Mouse (Mus musculus): ENCODE measurements around the gene Larp1b. TPM values are rescaled to one million over a fixed set of nuclear protein-coding genes. Genes with fewer than 3 reads are reported as not detected.

Gene Larp1b
- 28.1 TPM for polyA plus RNA-seq (2015; fragmentation: Illumina TruSeq; extraction: RNeasy Lipid Tissue Mini Kit (QIAGEN cat#74804); ENCODE audit: insufficient read depth, low replicate concordance)

DNA sequence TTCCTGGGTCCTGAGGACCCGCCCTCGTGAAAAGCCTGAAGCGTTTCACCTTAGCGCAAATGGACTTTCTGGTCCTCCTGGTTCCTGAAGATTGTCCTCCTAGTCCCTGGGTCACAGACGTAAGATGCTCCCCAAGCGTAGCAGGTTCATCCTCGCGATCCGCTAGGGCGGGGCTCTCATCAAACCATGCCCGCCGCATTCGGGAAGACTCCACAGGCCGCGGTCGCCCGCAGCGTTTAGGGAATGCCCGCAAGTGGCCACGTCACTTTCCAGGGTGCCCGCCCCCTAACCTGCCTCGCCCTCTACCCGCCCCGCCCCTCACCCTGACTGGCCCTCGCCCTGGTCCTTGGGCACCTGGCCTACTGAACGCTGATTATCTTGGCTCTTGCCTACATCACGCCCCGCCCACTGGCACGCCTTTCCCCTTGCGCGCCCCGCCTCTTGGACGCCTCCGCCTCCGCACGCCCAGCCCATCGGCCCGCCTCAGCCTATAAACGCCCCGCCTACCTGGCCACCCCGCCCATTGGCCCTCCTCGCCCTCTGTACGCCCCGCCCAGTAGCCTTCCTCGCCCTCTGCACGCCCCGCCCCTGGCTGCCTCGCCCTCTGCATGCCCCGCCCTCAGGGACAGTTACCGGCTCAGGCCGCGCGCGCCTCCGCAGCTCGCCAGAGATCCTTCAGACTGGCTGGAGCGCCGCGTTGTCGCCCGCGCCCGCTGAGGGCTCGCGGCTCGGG is at the start of gene Larp1b:
Larp1b (plus strand) TSS at position 659 of the 733 bp plus-strand sequence.

DNA sequence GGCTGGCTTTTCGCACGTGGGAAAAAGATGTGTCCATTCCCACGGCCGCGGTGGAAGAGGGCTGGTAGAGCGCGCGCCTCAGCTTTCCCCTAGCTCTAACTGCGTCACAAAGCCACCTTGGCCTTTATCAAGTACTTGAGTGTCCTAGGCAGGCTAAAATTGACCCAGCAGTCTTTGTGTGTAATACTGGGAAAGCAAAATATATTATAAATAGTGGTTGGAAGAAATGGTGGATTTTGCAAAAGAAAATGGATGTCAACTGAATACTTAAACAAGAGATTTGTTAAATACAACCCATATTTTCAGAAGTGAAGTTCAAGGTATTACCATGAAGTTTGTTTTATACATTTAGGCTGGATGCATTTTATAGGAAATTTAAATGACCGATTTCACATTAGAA is 47.2 kb upstream of the Larp1b start, which contains the start of gene 1700034I23Rik:
1700034I23Rik (minus strand) TSS at position 101 of the 400 bp plus-strand sequence.

DNA sequence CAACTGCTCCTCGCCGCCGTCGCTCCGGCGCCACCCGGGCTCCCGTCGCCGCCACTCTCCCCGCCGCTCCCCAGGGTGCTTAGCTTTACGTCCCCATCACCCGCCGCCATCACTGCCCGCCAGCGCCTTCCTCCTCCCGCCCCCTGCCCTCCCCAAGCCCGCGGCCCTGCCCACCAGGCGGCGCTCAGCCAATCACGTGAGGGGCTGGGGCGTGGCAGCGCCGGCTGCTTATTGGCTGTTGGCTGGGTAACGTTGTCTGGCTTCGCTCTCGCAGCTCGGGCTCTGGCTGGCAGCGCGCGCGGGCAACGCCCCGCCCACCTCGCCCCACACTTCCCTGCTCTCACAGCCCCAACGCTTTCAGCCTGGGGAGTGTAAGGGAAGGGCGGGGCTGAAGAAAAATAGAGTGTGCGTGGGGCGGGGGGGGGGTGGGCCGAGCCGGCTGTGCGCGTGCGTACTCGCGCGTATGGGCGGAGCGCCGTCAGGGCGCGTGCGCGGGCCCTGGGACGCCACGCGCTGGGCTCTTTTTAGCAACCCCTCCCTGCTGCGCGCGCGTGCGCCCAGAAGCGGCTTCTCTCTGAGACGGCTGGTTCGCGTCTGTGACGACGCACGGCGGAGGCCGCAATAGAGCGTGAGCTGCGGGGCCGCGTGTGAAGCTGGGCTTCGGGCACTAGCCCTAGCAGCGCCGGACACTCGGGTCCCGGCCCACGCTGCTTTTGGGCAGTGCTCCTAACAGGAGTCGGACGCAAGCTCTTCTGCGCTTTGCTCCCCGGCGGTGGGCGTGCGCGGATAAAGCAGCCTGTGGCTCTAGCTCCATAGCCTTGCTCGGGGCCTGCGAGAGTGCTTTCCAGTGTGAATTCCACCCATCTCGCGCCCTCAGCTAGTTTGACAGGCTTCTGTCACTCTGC is 133.5 kb downstream of the Larp1b start, which contains the start of gene Pgrmc2:
Pgrmc2 (minus strand) TSS at position 162 of the 905 bp plus-strand sequence.

Other genes starting within 250 kb of the Larp1b start
- gene Slc25a31, start 241.0 kb upstream of the Larp1b start, polyA plus RNA-seq (2015; fragmentation: Illumina TruSeq; extraction: RNeasy Lipid Tissue Mini Kit (QIAGEN cat#74804); ENCODE audit: insufficient read depth, low replicate concordance): 0.11 TPM
- gene Hspa4l, start 205.3 kb upstream of the Larp1b start, polyA plus RNA-seq (2015; fragmentation: Illumina TruSeq; extraction: RNeasy Lipid Tissue Mini Kit (QIAGEN cat#74804); ENCODE audit: insufficient read depth, low replicate concordance): 29.6 TPM
- 16.1 TPM for gene Plk4, start 149.8 kb upstream of the Larp1b start, polyA plus RNA-seq (2015; fragmentation: Illumina TruSeq; extraction: RNeasy Lipid Tissue Mini Kit (QIAGEN cat#74804); ENCODE audit: insufficient read depth, low replicate concordance)
- 19.2 TPM for gene Mfsd8, start 102.9 kb upstream of the Larp1b start, polyA plus RNA-seq (2015; fragmentation: Illumina TruSeq; extraction: RNeasy Lipid Tissue Mini Kit (QIAGEN cat#74804); ENCODE audit: insufficient read depth, low replicate concordance)
- 10.6 TPM for gene Abhd18, start 102.9 kb upstream of the Larp1b start, polyA plus RNA-seq (2015; fragmentation: Illumina TruSeq; extraction: RNeasy Lipid Tissue Mini Kit (QIAGEN cat#74804); ENCODE audit: insufficient read depth, low replicate concordance)
- gene 1700034I23Rik, start 47.3 kb upstream of the Larp1b start, polyA plus RNA-seq (2015; fragmentation: Illumina TruSeq; extraction: RNeasy Lipid Tissue Mini Kit (QIAGEN cat#74804); ENCODE audit: insufficient read depth, low replicate concordance): 0.12 TPM
- gene Pgrmc2, start 133.2 kb downstream of the Larp1b start, polyA plus RNA-seq (2015; fragmentation: Illumina TruSeq; extraction: RNeasy Lipid Tissue Mini Kit (QIAGEN cat#74804); ENCODE audit: insufficient read depth, low replicate concordance): 41.0 TPM